Mouse (Mus musculus): Measurements from ENCODE around the gene Slc7a11. TPM values are rescaled to one million over a fixed set of nuclear protein-coding genes. Genes with fewer than 3 reads are reported as not detected.

The Slc7a11 gene
- polyA plus RNA-seq, 1 experiment = 0.99 TPM

- no peak for DNase-seq (ENCODE audit: low read depth in 1 of 2, low spot score in 2 of 2)
- Histone ChIP-seq H3K27ac (ENCODE audit: insufficient read depth, low read length) (no peak overlapping the region), H3K4me1 (ENCODE audit: control insufficient read depth, insufficient read depth, insufficient read length) (no peaks in the 10 kb centered on the region), H3K27me3 (ENCODE audit: control insufficient read depth, insufficient read depth, low read length) (no peaks in the 10 kb centered on the region), H3K36me3 (ENCODE audit: control insufficient read depth, insufficient read depth, low read length) (no peaks in the 10 kb centered on the region), H3K4me3 (ENCODE audit: extremely low read depth, insufficient read depth, insufficient read length) (no peak overlapping the region)
- 79% methylated on average over 4 of the region's 4 CpGs for WGBS
- no peak for TF ChIP-seq POLR2A (IDR thresholded peaks at IDR 0.05; ENCODE audit: low read depth, low read length)
- TF ChIP-seq CTCF (IDR thresholded peaks at IDR 0.05; ENCODE audit: extremely low read depth, insufficient read depth, insufficient read length, insufficient replicate concordance) = no peak
Measured at GRCm38 (mm10) chr3:50014396-50014795, 429.0 kb downstream of the Slc7a11 start.

- Histone ChIP-seq H3K27me3 (ENCODE audit: control insufficient read depth, insufficient read depth, low read length) (no peaks in the 10 kb centered on the region), H3K27ac (ENCODE audit: insufficient read depth, low read length) (no peak overlapping the region), H3K4me1 (ENCODE audit: control insufficient read depth, insufficient read depth, insufficient read length) (no peaks in the 10 kb centered on the region), H3K4me3 (ENCODE audit: extremely low read depth, insufficient read depth, insufficient read length) (no peak overlapping the region), H3K36me3 (ENCODE audit: control insufficient read depth, insufficient read depth, low read length) (no peaks in the 10 kb centered on the region)
- DNase-seq (ENCODE audit: low read depth in 1 of 2, low spot score in 2 of 2) = no peak
- TF ChIP-seq POLR2A (IDR thresholded peaks at IDR 0.05; ENCODE audit: low read depth, low read length) (no peak), CTCF (IDR thresholded peaks at IDR 0.05; ENCODE audit: extremely low read depth, insufficient read depth, insufficient read length, insufficient replicate concordance) (no peak)
- WGBS = 57% methylated on average over 3 of the region's 3 CpGs
Measured at GRCm38 (mm10) chr3:50012012-50012411, 431.4 kb downstream of the Slc7a11 start.

- no peaks in the 10 kb centered on the region for H3K27me3 ChIP-seq (ENCODE audit: control insufficient read depth, insufficient read depth, low read length)
- H3K36me3 ChIP-seq (ENCODE audit: control insufficient read depth, insufficient read depth, low read length) = no peaks in the 10 kb centered on the region
- DNase-seq (ENCODE audit: low read depth in 1 of 2, low spot score in 2 of 2) = no peak
- WGBS = 56% methylated on average over 5 of the region's 5 CpGs
- no peak overlapping the region for H3K27ac ChIP-seq (ENCODE audit: insufficient read depth, low read length)
- H3K4me3 ChIP-seq (ENCODE audit: extremely low read depth, insufficient read depth, insufficient read length) = no peak overlapping the region
- no peak for TF ChIP-seq POLR2A (IDR thresholded peaks at IDR 0.05; ENCODE audit: low read depth, low read length)
- TF ChIP-seq CTCF (IDR thresholded peaks at IDR 0.05; ENCODE audit: extremely low read depth, insufficient read depth, insufficient read length, insufficient replicate concordance) = no peak
- no peaks in the 10 kb centered on the region for H3K4me1 ChIP-seq (ENCODE audit: control insufficient read depth, insufficient read depth, insufficient read length)
Measured at GRCm38 (mm10) chr3:50003970-50004683, 439.3 kb downstream of the Slc7a11 start.

- Histone ChIP-seq H3K4me1 (ENCODE audit: control insufficient read depth, insufficient read depth, insufficient read length) (no peaks in the 10 kb centered on the region), H3K4me3 (ENCODE audit: extremely low read depth, insufficient read depth, insufficient read length) (no peak overlapping the region), H3K27me3 (ENCODE audit: control insufficient read depth, insufficient read depth, low read length) (no peaks in the 10 kb centered on the region), H3K27ac (ENCODE audit: insufficient read depth, low read length) (no peak overlapping the region), H3K36me3 (ENCODE audit: control insufficient read depth, insufficient read depth, low read length) (no peaks in the 10 kb centered on the region)
- DNase-seq (ENCODE audit: low read depth in 1 of 2, low spot score in 2 of 2) = no peak
- TF ChIP-seq CTCF (IDR thresholded peaks at IDR 0.05; ENCODE audit: extremely low read depth, insufficient read depth, insufficient read length, insufficient replicate concordance) = no peak
- TF ChIP-seq POLR2A (IDR thresholded peaks at IDR 0.05; ENCODE audit: low read depth, low read length) = no peak
Measured at GRCm38 (mm10) chr3:50002067-50002466, 441.3 kb downstream of the Slc7a11 start.

- no peaks in the 10 kb centered on the region for H3K36me3 ChIP-seq (ENCODE audit: control insufficient read depth, insufficient read depth, low read length)
- TF ChIP-seq CTCF (IDR thresholded peaks at IDR 0.05; ENCODE audit: extremely low read depth, insufficient read depth, insufficient read length, insufficient replicate concordance) = no peak
- no peak for TF ChIP-seq POLR2A (IDR thresholded peaks at IDR 0.05; ENCODE audit: low read depth, low read length)
- H3K4me3 ChIP-seq (ENCODE audit: extremely low read depth, insufficient read depth, insufficient read length) = no peak overlapping the region
- WGBS = 77% methylated on average over 1 of the region's 1 CpGs
- no peak for DNase-seq (ENCODE audit: low read depth in 1 of 2, low spot score in 2 of 2)
- H3K4me1 ChIP-seq (ENCODE audit: control insufficient read depth, insufficient read depth, insufficient read length) = no peaks in the 10 kb centered on the region
- no peaks in the 10 kb centered on the region for H3K27me3 ChIP-seq (ENCODE audit: control insufficient read depth, insufficient read depth, low read length)
- H3K27ac ChIP-seq (ENCODE audit: insufficient read depth, low read length) = no peak overlapping the region
Measured at GRCm38 (mm10) chr3:50001635-50002034, 441.8 kb downstream of the Slc7a11 start.

GRCm38 (mm10) chr3:49992891-49993290 is 450.5 kb downstream of the Slc7a11 start:
- WGBS = 53% methylated on average over 1 of the region's 1 CpGs
- Histone ChIP-seq H3K36me3 (ENCODE audit: control insufficient read depth, insufficient read depth, low read length) (no peaks in the 10 kb centered on the region), H3K27ac (ENCODE audit: insufficient read depth, low read length) (no peak overlapping the region), H3K4me1 (ENCODE audit: control insufficient read depth, insufficient read depth, insufficient read length) (no peaks in the 10 kb centered on the region), H3K4me3 (ENCODE audit: extremely low read depth, insufficient read depth, insufficient read length) (no peak overlapping the region), H3K27me3 (ENCODE audit: control insufficient read depth, insufficient read depth, low read length) (no peaks in the 10 kb centered on the region)
- DNase-seq (ENCODE audit: low read depth in 1 of 2, low spot score in 2 of 2) = no peak
- TF ChIP-seq CTCF (IDR thresholded peaks at IDR 0.05; ENCODE audit: extremely low read depth, insufficient read depth, insufficient read length, insufficient replicate concordance) = no peak
- TF ChIP-seq POLR2A (IDR thresholded peaks at IDR 0.05; ENCODE audit: low read depth, low read length) = no peak

GRCm38 (mm10) chr3:49987236-49987635 is 456.2 kb downstream of the Slc7a11 start:
- Histone ChIP-seq H3K4me3 (ENCODE audit: extremely low read depth, insufficient read depth, insufficient read length) (no peak overlapping the region), H3K36me3 (ENCODE audit: control insufficient read depth, insufficient read depth, low read length) (no peaks in the 10 kb centered on the region), H3K27me3 (ENCODE audit: control insufficient read depth, insufficient read depth, low read length) (no peaks in the 10 kb centered on the region), H3K4me1 (ENCODE audit: control insufficient read depth, insufficient read depth, insufficient read length) (no peaks in the 10 kb centered on the region), H3K27ac (ENCODE audit: insufficient read depth, low read length) (no peak overlapping the region)
- 82% methylated on average over 2 of the region's 2 CpGs for WGBS
- TF ChIP-seq CTCF (IDR thresholded peaks at IDR 0.05; ENCODE audit: extremely low read depth, insufficient read depth, insufficient read length, insufficient replicate concordance) (no peak), POLR2A (IDR thresholded peaks at IDR 0.05; ENCODE audit: low read depth, low read length) (no peak)
- DNase-seq (ENCODE audit: low read depth in 1 of 2, low spot score in 2 of 2) = no peak
